Mouse (Mus musculus): ENCODE measurements around the gene Lcp1.

DNA sequence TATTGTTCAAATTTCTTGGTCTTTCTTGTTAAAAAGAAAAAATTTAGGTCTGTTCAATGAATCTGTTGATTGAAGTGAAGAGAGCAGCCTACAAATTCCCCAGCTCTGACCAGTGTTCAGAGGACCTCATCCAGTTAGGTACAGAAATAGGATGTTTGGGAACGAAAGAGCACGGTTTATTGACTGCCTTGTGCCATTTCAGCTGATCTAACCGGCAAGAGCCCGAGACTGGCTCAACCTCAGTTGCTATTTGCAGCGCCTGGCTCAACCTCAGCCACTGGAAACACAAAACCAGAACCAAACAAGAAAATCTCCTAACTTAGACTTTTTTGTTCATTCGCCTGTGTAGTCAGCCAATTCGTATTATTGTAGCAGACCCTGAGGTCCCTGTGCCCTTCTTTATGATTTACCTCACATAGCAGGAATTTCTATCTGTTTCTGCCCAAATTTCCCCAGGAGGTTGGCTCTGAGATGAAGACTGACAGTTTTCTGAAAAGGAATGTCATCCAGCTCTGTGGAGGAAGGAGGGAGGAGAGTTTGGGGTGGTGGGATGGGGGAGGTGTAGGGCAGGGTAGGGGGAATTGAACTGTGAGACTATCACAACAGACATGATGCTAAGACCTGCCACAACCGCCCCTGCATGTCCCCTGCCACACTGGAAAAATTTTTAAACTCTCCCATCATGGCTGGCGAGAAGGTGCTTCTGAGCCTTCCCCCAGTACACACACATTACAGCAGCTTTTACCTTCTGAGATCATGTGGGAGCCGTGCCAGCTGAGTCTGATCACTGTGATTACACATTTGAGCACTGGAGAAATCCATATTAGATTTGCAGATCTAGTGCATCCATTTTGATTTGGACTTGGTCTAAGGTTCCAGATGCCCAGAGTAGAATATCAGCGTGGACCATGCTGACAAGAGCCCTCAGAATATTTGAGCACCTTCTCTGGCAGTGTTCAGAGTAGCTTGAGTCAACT lies 115.4 kb downstream of the Lcp1 start:
- TF ChIP-seq CTCF (IDR thresholded peaks at IDR 0.05) (no peak), POLR2A (IDR thresholded peaks at IDR 0.05; ENCODE audit: insufficient read depth, low read depth, low read length) (no peak)

Measured in heart, adult 2 months (tissue).